Mouse (Mus musculus) right cerebral cortex, postnatal 25 days (tissue): ENCODE results near the gene Mybpc1.

Experiments
- DNase-seq: peaks from one replicate; pipeline ENCODE4 v3.0.0; 2022

The Mybpc1 gene

DNA sequence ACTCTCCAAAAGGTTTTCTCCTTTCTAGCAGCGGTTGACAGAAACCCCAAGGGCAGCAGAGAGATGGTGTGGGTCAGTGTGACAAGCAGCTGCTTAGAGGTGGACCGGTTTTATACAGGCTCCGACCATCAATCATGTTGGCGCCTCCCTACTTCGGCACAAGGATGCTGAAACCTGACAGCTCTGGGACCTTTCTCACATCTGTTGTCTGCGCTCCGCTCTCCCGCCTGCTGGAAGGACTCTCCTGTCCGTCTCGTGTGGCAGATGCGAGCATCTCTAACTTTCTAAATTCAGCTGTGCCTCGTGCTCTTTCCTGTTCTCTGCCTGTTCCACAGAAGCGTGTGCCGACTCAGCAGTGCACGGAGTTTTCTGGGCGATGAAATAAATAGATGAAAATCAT lies at the start of gene Mybpc1:
Gene Mybpc1, minus strand, starts transcription at position 210 of the 400 bp plus-strand sequence.
- DNase-seq, result no peak

DNA sequence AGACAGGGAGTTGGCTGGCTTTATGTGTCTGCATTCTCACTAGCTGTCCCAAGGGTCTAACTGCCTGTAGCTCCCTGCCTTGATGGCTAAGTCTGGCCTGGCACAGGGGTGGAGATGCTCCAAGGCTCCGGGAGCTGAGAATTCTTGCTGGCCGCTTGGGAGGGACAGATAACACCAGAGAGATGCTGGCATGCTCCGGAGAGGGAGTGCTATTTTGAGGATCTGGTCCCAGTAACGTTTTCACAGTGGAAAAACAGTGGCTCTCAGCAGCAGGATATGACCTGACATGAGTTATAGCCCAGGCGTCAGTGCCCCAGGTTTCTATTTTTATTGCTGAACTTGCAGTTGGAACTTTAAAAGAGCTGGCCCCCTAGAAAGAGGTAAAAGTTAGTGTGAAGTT lies 40.5 kb upstream of the Mybpc1 start:
- no peak for DNase-seq

DNA sequence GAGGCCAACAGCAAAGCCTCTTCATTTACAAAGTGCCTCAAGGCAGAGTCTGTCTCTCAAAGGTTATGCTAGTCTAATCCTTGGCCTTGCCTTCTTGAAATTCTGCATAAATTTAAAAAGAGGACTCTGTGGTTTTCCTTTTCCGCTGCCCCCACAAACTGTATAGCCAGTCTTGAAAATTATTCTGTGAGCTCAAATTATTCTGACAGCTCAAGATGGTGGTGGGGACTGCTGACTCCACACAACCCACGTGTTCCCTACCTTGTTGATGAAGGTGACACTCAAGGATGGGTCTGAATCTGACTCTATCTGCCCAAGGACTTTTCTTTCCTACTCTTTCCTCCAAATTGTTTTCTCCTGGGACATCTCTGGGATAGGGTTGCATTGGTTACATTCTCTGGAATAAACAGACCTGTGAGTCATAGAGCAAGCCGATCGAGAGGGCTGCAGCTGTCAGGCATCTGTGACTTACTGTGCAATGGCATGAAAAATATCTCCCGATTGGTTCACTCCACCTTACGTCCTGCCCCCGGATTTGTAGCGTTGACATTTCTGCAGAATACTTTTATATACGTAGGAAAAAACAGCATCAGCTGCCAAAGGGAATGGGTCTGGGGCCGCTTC lies 26.5 kb upstream of the Mybpc1 start:
- no peak for DNase-seq

DNA sequence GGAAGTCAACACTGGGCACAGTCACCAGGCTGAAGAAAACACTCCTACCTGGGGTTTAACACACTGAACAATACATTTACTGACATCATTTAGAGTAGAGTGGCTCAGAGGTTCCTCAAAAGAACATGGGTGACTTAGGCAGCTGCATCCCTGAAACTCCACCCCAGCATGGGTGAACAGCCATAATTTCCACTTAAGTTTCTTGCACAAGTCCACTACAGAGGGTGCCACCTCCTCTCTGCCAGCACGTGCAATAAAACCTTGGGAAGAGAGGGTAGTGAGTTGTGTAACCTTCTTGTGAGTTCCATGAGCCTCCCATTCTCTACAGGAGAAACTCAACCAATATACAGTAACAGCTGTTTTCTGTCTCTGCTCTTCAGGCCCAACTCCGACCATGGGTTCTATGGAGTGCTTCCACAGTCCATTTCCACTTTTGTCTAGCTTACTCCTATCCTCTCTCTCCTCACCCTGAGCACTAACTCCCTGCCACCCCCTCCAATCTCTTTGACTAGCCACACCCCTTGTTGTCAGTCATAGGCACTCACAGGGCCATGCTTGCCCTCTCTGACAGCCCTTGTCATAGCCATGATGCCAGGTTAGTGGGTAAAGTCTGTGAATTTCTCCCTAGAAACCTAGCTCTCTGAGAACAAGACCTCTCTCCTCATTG lies 25.8 kb upstream of the Mybpc1 start:
- DNase-seq, result no peak

DNA sequence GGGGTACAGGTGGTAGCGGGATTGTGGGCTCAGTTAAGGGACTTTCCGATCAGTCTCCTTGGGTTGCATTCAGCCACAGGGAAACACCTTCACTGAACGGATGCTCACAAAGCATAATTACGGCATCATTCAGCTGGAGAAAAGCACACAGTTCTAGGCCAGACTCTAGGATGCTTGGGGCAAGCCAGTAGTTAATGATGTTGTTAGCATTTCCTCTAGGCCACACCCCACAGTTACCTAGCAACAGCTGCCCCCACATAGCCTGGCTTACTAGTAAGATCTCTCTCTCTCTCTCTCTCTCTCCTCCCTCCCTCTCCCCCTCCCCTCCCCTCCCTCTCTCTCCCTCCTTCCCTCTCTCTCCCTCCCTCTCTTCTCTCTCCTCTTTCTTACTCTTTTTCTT lies 22.1 kb upstream of the Mybpc1 start:
- DNase-seq, result no peak

DNA sequence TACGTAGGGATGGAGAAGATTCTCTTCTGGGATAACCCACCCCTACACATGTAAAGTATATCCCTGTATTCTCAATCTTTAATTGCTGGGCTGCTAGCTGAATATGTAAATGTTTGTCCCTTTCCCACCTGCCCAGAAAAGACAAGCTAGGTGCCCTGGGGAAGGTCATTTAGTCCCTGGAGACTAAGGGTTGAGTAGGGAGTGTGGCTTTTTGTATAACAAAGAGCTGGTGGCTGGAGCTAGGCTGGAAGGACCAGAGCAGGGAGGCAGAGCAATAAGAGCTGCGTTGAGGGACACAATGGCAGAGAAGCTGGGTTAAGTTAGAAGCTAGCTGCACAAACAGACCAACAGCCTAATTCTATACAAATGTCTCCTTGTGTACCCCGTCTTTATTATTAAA lies 21.2 kb upstream of the Mybpc1 start:
- DNase-seq, result no peak

DNA sequence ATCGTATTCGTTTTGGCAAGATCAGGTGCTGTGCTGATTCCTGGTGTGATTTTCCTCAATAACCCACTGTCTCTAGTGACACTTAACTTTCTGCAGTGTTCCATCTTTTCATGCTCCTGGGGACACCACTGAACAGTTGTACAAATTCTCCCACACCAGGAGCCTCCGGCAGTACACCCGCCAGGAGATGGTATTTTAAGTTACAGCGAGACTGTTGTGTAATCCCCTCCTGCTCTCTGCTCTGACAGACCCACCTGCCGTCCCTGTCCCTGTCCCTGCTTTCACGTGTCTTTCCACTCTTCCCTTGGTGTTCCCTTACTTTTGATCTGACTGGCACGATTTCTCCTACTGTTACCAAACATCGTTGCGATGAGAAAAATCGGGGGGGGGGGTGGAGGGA lies 19.3 kb upstream of the Mybpc1 start:
- DNase-seq, result no peak

DNA sequence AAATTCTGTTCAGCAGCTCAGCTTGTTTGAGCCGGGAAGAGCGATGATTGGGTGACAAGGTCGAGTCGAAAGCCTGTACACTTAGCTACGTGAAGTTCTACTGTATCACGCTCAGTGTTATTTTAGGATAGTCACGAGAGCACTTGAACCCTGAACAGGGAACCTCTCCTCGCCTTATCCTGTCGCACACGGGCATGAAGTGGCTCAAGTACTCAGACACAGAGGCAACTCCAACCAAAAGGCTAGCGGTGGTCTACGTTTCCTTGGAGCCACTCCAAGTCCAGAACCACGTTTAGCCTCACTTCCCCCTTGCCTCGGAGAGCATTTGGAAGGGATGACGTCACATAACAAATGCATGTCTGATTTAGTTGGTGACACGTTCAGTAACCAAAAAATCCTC lies 17.7 kb upstream of the Mybpc1 start:
- no peak for DNase-seq

DNA sequence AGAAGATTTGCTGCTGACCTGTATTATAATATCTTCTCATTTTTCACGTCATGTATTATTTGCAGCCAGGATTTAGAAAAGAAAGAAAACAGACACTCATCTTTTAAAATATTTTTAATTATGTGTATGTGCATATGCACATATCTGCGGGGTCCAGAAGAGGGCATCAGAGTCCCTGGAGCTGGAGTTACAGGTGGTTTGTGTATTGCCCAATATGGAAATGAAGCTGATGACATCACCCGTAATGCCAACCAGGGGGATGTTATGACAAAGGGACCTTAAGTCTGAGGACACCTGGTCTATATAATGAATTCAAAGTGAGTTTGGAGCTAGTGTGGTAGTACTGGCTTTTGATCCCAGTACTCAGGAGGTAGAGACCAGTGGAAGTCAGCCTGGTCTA lies 15.9 kb upstream of the Mybpc1 start:
- DNase-seq, result no peak

DNA sequence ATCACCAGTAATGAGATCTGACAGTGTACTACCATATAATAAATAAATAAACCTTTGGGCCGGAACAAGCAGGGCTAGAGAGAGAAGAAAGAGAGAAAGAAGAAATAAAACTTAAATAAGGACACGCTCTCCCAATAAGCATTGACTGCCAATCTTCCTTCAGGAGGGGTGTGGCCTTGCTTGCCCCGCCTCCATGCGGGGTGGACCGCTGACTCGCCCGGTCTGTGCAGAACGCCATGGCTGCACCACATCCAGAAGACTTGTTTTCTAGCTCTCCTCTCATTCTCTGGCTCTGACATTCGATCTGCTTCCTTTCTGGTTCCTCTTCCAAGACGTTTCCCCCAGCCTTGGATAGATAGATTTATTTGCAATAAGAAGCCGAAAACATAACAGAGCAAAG lies 8.1 kb upstream of the Mybpc1 start:
- DNase-seq, result no peak

DNA sequence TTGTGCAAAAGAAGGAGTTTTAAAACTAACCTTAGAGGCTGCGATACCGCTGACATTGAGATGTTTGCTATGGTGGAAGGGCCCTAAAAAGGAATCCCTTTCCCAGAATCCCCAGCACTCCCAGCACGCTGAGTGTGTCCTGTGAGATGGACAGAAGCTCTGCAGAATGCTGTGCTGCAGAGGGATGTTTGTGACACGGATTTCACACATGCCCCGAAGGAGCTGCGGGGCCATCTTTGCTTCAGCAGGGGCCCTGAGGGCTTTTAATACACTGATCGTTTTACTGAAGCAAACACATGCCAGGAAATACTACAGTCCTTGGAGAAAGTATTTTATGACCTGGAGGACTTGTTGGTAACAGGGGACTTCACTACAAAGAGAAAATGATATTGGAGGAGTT lies 1.7 kb upstream of the Mybpc1 start:
- no peak for DNase-seq

DNA sequence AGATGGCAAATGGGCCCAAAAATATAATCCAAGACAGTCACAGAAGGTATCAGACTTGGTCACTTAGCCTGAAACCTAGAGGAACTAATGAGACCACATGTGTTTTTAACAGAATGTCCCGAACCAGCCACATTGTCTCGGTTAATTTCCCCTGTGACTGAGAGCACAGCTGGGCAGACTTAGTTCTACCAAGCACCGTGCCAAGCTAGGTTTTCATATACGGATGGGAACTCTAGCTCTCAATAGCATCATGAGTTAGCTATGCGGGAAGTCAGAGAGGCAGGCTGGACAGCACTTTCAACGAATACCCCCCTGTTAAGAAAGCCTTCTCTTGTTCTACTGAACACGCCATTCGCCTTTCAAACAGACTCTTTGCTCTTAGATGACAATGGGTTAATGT lies 1.1 kb upstream of the Mybpc1 start:
- no peak for DNase-seq

DNA sequence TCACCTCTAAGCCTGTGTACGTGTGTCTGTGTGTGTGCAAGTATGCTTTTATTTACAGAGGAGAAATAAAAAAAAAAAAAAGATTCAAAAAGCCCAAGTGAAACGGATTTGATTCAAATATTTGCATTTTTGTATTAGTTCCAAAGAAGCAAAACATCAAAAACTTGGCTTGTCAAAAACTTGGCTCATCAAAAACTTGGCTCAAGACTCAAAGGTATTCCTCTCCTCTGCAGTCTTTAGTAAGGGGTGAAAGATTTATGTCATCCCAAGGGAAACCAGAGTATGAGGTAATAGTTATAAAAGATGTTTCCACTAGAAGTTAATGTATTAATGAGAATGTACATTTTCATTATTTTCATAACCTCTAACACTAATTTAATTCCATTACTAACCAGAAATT lies 1.2 kb downstream of the Mybpc1 start:
- DNase-seq, result no peak

DNA sequence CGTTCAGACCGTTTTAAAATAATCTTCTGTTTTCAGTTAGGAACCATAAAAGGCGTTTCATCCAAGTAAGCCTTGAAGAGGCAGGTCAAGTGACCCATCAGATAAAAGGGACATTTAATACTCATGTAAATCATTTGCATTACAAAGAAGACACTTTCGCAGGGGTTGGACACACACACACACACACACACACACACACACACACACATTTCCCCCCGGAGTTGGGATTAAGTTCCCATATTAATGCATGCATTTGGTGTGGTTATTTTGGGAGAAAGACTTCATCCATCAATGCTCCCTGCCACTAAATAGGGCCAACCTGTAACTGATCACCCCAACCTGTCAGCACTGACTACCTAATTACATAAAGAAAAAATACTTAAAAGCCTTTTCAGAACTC lies 1.7 kb downstream of the Mybpc1 start:
- DNase-seq, result no peak

DNA sequence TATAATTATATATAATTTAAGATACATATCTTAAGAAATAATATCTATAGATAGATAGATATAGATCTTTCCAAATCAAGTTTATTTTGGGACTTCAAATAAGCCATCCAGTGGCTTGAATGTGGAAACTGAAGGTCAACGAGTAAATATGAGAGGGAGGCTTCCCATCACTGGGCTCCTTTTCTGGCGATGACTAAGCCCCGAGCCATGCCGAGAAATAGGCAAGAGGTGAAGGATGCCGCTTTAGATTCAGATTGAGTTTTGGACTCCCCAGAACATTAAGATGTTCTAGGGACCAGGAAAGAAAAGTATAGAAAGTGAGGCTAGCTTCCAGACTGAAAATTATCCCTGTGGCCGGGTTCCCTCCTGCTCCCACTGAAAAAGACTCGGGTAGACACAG lies 4.4 kb downstream of the Mybpc1 start:
- DNase-seq, result no peak

DNA sequence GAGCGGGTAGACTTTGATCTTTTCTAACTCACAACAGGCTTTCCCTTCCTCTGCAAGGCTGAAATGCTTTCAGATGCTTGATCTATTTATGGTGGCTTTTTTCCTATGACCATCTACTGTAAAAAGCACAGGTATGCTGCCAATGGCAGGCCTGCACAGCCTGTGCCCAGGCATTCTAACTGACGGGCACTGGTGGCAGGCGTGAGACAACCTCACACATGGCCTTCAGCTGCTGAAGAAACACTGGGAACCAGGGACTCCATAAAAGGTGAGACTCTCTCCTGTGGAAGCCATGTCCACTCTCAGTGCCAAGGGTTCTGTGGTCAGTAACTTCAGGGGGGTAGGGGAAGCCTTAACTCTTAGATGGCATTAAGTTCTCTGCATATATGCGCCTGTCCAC lies 12.6 kb downstream of the Mybpc1 start:
- no peak for DNase-seq

DNA sequence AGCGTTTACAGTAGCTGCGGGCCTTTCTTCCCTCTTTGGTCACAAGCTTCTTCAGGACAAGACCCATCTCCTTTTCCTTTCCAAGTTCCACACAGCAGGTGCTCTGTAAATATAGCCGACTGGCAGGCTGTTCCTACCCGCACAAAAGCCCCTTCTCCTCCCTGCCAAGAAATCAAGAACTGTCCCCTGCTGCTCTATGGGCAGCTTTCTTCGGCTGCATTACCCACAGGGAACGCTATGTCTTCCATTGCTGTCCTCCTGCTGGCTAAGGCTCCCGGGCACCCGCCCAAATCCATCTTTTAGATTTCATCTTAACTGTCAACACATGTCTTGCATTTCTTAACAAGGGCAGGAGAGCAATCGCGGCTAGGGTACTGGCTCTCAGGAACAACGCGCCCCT lies 13.9 kb downstream of the Mybpc1 start:
- no peak for DNase-seq

DNA sequence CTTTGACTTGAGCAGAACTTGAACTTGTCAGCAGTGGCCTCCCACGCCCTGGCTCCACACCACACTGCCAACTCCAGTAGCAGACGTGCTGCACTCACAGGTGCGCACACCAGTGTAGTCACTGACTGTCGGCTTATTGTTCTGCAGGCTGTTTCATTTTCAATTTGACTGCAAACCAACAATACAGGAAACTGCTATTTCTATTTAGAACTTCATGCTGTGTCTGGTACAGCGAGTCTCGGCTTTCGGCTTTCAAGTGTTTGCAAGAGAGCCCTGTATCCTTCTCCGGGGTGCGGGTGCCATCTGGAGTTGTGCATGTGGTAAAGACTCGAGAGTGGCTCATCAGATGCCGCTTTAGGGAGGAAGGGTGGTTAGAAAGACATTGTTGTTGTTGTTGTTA lies 20.5 kb downstream of the Mybpc1 start:
- DNase-seq, result peak; percentile 25

DNA sequence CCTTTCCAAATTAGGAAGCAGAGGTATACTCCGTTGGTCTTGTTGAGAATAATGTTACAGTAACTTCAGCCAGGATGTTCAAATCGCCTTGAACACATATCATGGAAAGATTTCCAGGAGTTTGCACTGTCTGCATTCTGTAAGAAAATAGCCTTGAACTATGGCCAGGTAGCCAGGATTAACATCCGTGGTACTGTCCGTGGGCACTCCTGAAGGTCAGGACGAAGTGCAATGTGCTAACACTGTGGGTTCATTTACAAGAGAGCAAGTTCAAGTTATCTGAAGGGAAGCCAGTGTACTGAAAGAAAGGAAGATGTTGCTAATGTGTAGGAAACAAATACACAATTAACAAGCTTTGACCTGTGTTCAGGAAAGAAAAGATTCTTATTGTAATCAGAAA lies 24.2 kb downstream of the Mybpc1 start:
- no peak for DNase-seq

DNA sequence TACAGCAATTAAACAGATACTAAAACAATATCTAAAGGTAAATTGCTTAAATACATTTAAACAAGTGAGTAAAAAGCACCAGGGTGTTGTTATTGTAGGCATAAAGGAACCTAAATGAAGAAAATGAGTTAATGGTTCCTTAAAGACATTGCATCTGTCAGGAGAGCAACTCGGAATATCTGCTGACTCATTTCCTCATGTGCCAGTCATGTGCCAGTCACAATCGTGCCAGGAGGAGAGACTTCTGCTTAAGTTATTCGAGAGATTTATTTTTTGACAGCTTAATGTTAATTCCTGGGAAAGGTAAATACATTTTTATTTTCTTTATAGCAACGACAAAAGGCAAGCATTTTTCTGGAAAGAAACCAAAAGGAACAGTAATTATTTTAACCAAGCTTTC lies 26.3 kb downstream of the Mybpc1 start:
- DNase-seq, result no peak

DNA sequence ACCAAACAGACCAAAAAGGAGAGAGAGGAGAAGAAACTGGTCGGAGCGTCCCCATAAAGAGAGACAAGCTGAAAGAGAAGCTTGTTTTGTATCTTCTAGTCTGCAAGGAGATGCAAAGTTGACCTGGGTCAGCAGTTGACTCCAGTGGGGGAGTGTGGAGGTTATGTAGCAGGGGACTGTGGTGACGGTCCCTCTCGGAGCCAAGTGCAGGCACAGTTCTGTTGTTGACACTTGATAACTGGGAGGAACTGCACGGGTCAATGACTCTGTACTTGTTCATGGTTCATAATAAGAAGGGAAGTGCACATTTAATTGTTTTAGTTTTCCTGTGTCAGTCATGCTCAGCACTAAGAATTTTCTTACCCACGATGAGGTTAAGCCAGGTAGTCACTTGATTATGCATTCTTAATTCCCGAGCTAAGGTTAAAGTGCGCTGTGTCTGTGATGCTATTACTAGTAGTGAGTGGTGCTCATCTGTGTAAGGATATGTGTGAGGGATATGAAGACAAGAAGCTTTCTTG lies 30.8 kb downstream of the Mybpc1 start:
- DNase-seq, result no peak

DNA sequence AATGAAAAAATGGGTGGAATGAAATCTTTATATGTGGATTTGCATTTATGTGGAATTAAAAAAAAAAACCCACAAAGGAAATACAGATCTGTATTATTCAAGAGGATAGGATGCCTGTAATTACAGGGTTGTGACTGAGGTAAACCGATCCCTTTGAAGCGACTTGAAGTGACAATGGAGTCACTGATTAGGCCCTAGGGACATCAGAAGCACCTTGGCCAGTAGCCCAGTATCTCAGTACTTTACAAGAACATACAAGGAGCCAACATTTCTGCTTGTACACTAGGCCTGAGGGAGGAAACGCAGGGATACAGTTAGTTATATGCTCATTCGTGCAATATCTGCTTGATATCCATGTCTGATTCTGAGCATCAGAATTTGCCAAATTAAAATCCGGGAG lies 32.8 kb downstream of the Mybpc1 start:
- no peak for DNase-seq

DNA sequence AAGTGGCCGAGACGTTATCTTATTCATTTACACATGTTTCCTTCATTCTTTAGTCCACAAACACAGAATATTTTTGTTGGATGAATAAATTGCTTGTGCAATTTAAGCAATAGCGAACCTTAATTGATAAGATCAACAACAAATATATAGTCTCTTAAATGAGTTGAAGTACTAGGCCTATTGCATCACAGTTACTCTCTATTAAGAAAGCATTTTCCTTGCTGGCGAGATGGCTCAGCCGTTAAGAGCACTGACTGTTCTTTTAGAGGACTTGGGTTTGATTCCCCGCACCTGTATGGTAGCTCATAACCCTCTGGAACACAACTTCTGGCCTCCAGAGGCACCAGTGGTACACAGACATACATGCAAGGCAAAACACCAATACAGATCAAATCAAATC lies 47.9 kb downstream of the Mybpc1 start:
- no peak for DNase-seq

DNA sequence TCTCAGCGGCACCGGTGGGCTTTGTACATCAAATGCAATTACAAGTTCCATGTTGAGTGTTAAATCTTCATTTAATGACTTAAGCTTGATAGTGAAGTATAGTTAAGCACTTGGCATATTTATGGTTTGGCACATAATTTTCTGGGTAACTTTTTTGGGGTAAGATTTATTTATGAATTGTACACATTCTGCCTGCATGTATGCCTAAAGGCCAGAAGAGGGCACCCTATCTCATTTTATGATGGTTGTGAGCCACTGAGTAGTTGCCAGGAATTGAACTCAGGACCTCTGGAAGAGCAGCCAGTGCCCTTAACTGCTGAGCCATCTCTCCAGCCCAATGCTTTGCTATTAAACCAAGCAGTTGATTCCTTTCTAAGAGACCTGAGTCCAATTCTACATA lies 52.2 kb downstream of the Mybpc1 start:
- DNase-seq, result no peak

DNA sequence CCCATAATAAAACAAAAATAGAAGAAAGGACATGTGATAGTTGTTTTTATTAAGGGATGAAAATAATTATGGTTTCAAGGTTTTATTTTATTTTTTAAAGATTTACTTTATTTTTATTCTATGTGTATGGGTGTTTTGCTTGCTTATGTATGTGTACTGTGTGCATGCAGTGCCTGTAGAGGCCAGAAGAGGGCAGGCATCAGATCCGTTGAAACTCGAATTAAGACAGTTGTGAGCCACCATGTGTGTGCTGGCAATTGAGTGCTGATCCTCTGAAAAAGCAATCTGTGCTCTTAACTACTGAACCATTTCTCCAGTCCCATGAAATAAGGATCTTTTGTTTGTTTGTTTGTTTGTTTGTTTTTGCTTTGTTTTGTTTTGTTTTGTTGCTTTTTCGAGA lies 54.7 kb downstream of the Mybpc1 start:
- DNase-seq, result no peak
